Mouse (Mus musculus) G1E (cell line): Measurements from ENCODE around the gene Uggt1.

Experiments
- CTCF ChIP-seq: IDR thresholded peaks from 2 replicates; pipeline ENCODE4 v1.5.1; 2012; ENCODE audit warnings: low read depth, low read length, inconsistent platforms, mixed read lengths
- TAL1 ChIP-seq: conservative IDR thresholded peaks from 2 replicates; pipeline ENCODE4 v1.6.1; 2012; ENCODE audit warnings: low read depth, low read length, inconsistent platforms, mixed read lengths

DNA sequence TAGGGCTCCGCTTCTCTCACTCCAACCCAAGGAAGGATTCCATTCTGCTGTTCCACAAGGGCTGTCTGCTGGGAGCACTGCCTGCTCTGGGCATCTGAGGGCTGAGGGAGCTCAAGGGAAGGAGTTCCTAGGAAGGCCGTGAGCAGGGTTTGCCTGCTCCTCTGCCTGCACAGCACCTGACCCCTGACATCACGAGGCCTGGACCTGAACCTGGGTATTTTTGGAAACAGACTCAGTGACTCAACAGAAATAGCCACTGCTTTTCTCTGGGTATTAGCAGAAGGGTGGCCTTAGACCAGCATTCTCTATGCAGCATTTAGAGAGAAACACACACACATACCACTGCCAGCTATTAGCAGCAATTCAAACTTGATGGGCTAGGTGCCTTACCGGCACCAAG, 146.1 kb downstream of the Uggt1 start:
- TF ChIP-seq CTCF, result no peak
- no peak for TF ChIP-seq TAL1
